Mouse (Mus musculus): ENCODE data around the gene Acvr1.

DNA sequence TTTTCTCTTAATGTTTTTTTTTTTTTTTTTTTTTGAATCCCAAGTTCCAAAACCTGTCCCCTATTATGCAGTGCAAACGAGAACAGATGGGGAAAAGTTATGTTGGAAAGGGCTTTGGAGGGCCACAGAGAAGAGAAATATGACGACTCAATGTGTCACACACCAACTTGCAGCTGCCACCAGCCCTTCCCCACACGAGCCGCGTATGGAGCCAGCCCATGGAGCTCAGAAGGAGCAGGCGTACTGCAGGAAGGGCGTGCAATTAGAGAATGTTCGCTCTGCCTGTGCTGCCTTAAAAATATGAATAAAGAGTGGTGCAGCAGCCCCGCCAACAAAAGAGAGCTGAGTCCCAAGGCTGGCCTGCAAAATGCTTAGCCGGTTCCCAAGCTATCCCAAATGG lies 19.4 kb upstream of the Acvr1 start:
- no peak for TF ChIP-seq CTCF (conservative IDR thresholded peaks at IDR 0.05; ENCODE audit: low read length)
- TF ChIP-seq POU5F1 (IDR thresholded peaks at IDR 0.05; ENCODE audit: borderline replicate concordance, low read length), result no peak
- TF ChIP-seq NANOG (IDR thresholded peaks at IDR 0.05; ENCODE audit: borderline replicate concordance, low read length), result no peak
